Mouse (Mus musculus) ES-Bruce4 (cell line): ENCODE results near the gene Omg.

Source experiments
- CTCF ChIP-seq: IDR thresholded peaks from one replicate; pipeline ENCODE4 v1.8.1; 2011; ENCODE audit warnings: low read depth, low read length
- EP300 ChIP-seq: IDR thresholded peaks from 2 replicates; pipeline ENCODE4 v1.6.1; 2011; ENCODE audit warnings: low read depth, low read length; ENCODE audit not compliant: insufficient read depth

DNA sequence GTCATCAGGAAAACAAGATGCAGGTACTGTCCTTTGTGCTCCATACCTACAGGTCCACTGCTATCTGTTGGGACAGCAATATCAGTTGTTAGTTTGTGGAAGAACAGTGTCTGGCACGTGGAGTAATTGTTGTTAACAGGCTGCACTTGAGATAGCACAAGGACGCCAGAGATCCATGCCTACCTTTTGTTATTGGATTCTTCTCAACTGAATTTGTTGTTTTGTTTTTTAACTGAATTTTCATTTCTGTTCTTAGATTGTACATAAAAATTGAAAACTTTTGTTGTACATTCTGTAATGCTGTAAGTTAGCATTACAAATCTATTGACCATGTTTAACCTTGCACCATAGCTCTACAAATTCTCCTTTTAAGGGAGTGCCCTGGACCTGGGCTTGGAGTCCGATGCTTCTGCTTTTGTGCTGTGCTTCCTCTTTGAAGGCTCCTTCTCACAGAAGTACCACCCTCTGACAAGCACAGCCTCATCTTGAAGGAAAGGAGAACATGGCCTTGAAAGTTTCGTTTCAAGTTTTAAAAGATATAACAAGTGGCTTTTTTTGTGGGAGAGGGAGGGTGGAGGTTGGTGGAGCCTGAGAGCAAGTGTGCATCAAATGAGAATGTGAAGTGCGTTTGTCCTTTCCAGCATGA lies 24.0 kb upstream of the Omg start:
- TF ChIP-seq EP300 (no peak), CTCF (no peak)
